Mouse (Mus musculus) G1E (cell line): ENCODE results near the gene Zcchc4. TPM values are rescaled to one million over a fixed set of nuclear protein-coding genes. Genes with fewer than 3 reads are reported as not detected.

Experiments used
- ATAC-seq: 2 replicates; pipeline ENCODE4 v1.8.0; 2016; ENCODE audit warnings: mild to moderate bottlenecking; ENCODE audit not compliant: insufficient number of reproducible peaks, poor library complexity, low FRiP score, severe bottlenecking; ENCODE audit errors: extremely low read depth
- DNase-seq: peaks from one replicate; pipeline ENCODE4 v3.0.0; 2012; ENCODE audit warnings: low spot score
- H3K27me3 ChIP-seq: 2 replicates; pipeline ENCODE4 v1.6.1; 2012; ENCODE audit warnings: mild to moderate bottlenecking, low read length, inconsistent platforms; ENCODE audit not compliant: insufficient read depth
- H3K36me3 ChIP-seq: replicated peaks from 2 replicates; pipeline ENCODE3; 2012; ENCODE audit warnings: mild to moderate bottlenecking, inconsistent platforms
- H3K4me1 ChIP-seq: 2 replicates; pipeline ENCODE4 v1.6.1; 2012; ENCODE audit warnings: low read depth, low read length, inconsistent platforms, mixed read lengths; ENCODE audit not compliant: insufficient read depth
- H3K4me3 ChIP-seq: 2 replicates; pipeline ENCODE4 v1.5.1; 2012; ENCODE audit warnings: low read depth, mild to moderate bottlenecking, inconsistent platforms, low read length, moderate library complexity, mixed read lengths
- H3K9me3 ChIP-seq: replicated peaks from 2 replicates; pipeline ENCODE4 v1.6.1; 2012; ENCODE audit warnings: inconsistent platforms
- CTCF ChIP-seq: IDR thresholded peaks from 2 replicates; pipeline ENCODE4 v1.5.1; 2012; ENCODE audit warnings: low read depth, low read length, inconsistent platforms, mixed read lengths
- GATA1 ChIP-seq: IDR thresholded peaks from 2 replicates; pipeline ENCODE4 v1.6.1; 2012; ENCODE audit warnings: borderline replicate concordance, low read length, inconsistent platforms, mixed read lengths
- GATA2 ChIP-seq: IDR thresholded peaks from 2 replicates; pipeline ENCODE4 v1.6.1; 2012; ENCODE audit warnings: low read depth, low read length, inconsistent platforms, borderline replicate concordance
- POLR2AphosphoS5 ChIP-seq: IDR thresholded peaks from 2 replicates; pipeline ENCODE4 v1.6.1; 2012; ENCODE audit warnings: low read depth, low read length, inconsistent platforms; ENCODE audit not compliant: insufficient replicate concordance
- TAL1 ChIP-seq: conservative IDR thresholded peaks from 2 replicates; pipeline ENCODE4 v1.6.1; 2012; ENCODE audit warnings: low read depth, low read length, inconsistent platforms, mixed read lengths
- polyA plus RNA-seq: library from polyadenylated mRNA; stranded (reverse); fragments of >175 nt; gene quantifications from 2 replicates; pipeline ENCODE4 v1.2.3, GENCODE M21; 2012
- total RNA-seq, 2 experiments: library from RNA; stranded (forward) in 1 of 2; stranded (reverse) in 1 of 2; fragments of 200-1000 nt in 1 of 2; fragments of >200 nt in 1 of 2; fragmentation: Nextera tagmentation in 1 of 2; gene quantifications; 2 replicates each; pipeline ENCODE4 v1.2.3; 2014 to 2017

Zcchc4 gene
- total and polyA plus RNA-seq, 3 experiments, result 12.4 to 76.8 (median 48.1) TPM

GRCm38 (mm10) chr5:52821691-52822090 is 46.5 kb downstream of the Zcchc4 start:
- Histone ChIP-seq H3K9me3 (no peaks in the 10 kb centered on the region), H3K27me3 (no peaks in the 10 kb centered on the region), H3K4me1 (0 out of 2 replicates have a peak, but pooled peaks cover 3% of the 10 kb centered on the region), H3K4me3 (no peak overlapping the region), H3K36me3 (peaks cover 79% of the 10 kb centered on the region)
- ATAC-seq (peak; percentile 15; the same call in 1 of the 2 replicates), DNase-seq (peak; percentile 9)
- TF ChIP-seq POLR2AphosphoS5 (no peak), CTCF (0 out of 2 replicates have a peak, but pooled peaks have one; percentile 31)

GRCm38 (mm10) chr5:52827923-52828322 is 52.7 kb downstream of the Zcchc4 start:
- no peak overlapping the region for H3K4me3 ChIP-seq
- peaks cover 6% of the 10 kb centered on the region for H3K4me1 ChIP-seq
- DNase-seq, result no peak
- ATAC-seq, result no peak
- H3K36me3 ChIP-seq, result peaks cover 49% of the 10 kb centered on the region
- TF ChIP-seq GATA1, result no peak
- no peak for TF ChIP-seq POLR2AphosphoS5
- no peak for TF ChIP-seq GATA2
- TF ChIP-seq CTCF, result no peak
- TF ChIP-seq TAL1, result no peak
- 0 out of 2 replicates have a peak, but pooled peaks cover 3% of the 10 kb centered on the region for H3K9me3 ChIP-seq
- H3K27me3 ChIP-seq, result no peaks in the 10 kb centered on the region

- DNase-seq (no peak), ATAC-seq (no peak)
- Histone ChIP-seq H3K4me3 (peak overlapping the region; percentile 88; the same call in 1 of the 2 replicates), H3K27me3 (no peaks in the 10 kb centered on the region), H3K36me3 (peaks cover 31% of the 10 kb centered on the region), H3K4me1 (peaks cover 33% of the 10 kb centered on the region), H3K9me3 (0 out of 2 replicates have a peak, but pooled peaks cover 3% of the 10 kb centered on the region)
- TF ChIP-seq TAL1 (no peak), GATA2 (no peak), POLR2AphosphoS5 (no peak), CTCF (no peak), GATA1 (no peak)
Measured at GRCm38 (mm10) chr5:52833005-52833404, 57.8 kb downstream of the Zcchc4 start.

- peak; percentile 97 for ATAC-seq
- Histone ChIP-seq H3K36me3 (peaks cover 31% of the 10 kb centered on the region), H3K4me1 (peaks cover 33% of the 10 kb centered on the region), H3K4me3 (peak within 1 kb of the TSS; percentile 88), H3K27me3 (no peaks in the 10 kb centered on the region), H3K9me3 (0 out of 2 replicates have a peak, but pooled peaks cover 3% of the 10 kb centered on the region)
- TF ChIP-seq CTCF (no peak), GATA1 (no peak), GATA2 (no peak), TAL1 (no peak), POLR2AphosphoS5 (no peak)
- peak; percentile 94 for DNase-seq
Measured at GRCm38 (mm10) chr5:52833761-52834274, 58.6 kb downstream of the Zcchc4 start, which contains the start of gene Anapc4. TSS of gene Anapc4 (plus strand) at chr5:52834012.

GRCm38 (mm10) chr5:52834386-52834785 is 59.2 kb downstream of the Zcchc4 start:
- H3K27me3 ChIP-seq, result no peaks in the 10 kb centered on the region
- peaks cover 33% of the 10 kb centered on the region for H3K4me1 ChIP-seq
- H3K9me3 ChIP-seq, result 0 out of 2 replicates have a peak, but pooled peaks cover 3% of the 10 kb centered on the region

GRCm38 (mm10) chr5:52844319-52844718 is 69.1 kb downstream of the Zcchc4 start:
- Histone ChIP-seq H3K4me3 (no peak overlapping the region), H3K4me1 (no peaks in the 10 kb centered on the region), H3K27me3 (no peaks in the 10 kb centered on the region), H3K36me3 (peaks cover 68% of the 10 kb centered on the region), H3K9me3 (no peaks in the 10 kb centered on the region)
- ATAC-seq (no peak), DNase-seq (no peak)
- TF ChIP-seq CTCF (no peak), GATA1 (no peak), TAL1 (no peak), POLR2AphosphoS5 (no peak), GATA2 (no peak)

More at GRCm38 (mm10) chr5:52834386-52834785, 59.2 kb downstream of the Zcchc4 start:
- peak overlapping the region; percentile 88 for H3K4me3 ChIP-seq
- peaks cover 36% of the 10 kb centered on the region for H3K36me3 ChIP-seq
- DNase-seq, result no peak
- TF ChIP-seq TAL1 (no peak), POLR2AphosphoS5 (no peak)
- no peak for ATAC-seq

GRCm38 (mm10) chr5:52855727-52856126 is 80.5 kb downstream of the Zcchc4 start:
- Histone ChIP-seq H3K27me3 (no peaks in the 10 kb centered on the region), H3K4me1 (no peaks in the 10 kb centered on the region), H3K36me3 (peaks cover 75% of the 10 kb centered on the region), H3K4me3 (no peak overlapping the region), H3K9me3 (no peaks in the 10 kb centered on the region)
- no peak for DNase-seq
- no peak for ATAC-seq
- TF ChIP-seq GATA2 (no peak), POLR2AphosphoS5 (no peak), TAL1 (no peak), CTCF (no peak), GATA1 (no peak)
